Mouse (Mus musculus) kidney, adult 9 months (tissue): ENCODE measurements around the gene Tdpoz5.
"Not testable (repeated sequence)": the region's sequence is repeated elsewhere in the genome, so short reads cannot be mapped to it uniquely, and the experiment has no call there.

ENCODE experiments used
- DNase-seq: peaks from one replicate; pipeline ENCODE4 v3.0.0; 2022

Gene Tdpoz5

DNA sequence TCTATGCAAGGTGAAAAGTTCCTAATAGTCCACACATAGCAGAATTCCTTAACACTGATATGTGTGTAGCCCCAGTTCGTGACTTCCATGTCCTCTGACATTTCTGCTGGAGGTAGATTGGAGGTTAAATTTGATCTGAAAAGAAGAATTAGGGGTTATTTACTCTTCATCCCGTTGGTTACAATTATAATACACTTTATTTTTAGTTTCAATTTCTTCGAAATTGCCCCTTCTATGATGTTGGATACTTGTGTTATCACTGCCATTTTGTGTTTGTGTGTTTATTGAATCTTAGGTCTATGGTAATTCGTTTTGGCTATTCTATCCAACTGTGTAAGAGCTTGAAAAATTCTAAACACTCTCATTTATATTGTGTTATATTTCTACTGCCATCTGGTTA is at the start of gene Tdpoz5:
Gene Tdpoz5, minus strand, starts transcription at position 101 of the 400 bp plus-strand sequence.
- not testable (repeated sequence) for DNase-seq

- DNase-seq = not testable (repeated sequence)
Measured at GRCm38 (mm10) chr3:93968938-93969337, 7.8 kb upstream of the Tdpoz5 start.

GRCm38 (mm10) chr3:93943443-93943842 is 17.7 kb downstream of the Tdpoz5 start, which contains the start of gene Gm9117:
Gene Gm9117, minus strand, starts transcription at chr3:93943543.
- DNase-seq = not testable (repeated sequence)

DNA sequence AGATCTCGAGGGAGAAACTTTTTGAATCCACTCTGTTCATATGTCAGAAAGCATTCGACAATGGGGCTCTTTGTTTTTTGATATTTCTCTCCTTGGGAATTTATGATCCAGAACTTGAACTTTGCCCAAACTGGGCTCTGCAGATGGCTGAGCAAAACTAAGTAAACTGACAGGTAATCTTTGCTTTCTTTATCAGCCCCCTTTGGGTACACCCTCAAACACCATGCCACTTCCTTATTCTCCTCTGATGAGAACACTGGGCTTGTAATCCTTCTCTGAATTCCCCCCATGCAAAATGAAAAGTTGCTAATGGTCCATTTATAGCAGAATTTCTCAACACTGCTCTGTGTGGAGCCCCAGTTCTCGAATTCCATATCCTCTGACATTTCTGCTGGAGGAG is 22.7 kb downstream of the Tdpoz5 start:
- not testable (repeated sequence) for DNase-seq
